Mouse (Mus musculus): ENCODE data around the gene Urb1.

DNA sequence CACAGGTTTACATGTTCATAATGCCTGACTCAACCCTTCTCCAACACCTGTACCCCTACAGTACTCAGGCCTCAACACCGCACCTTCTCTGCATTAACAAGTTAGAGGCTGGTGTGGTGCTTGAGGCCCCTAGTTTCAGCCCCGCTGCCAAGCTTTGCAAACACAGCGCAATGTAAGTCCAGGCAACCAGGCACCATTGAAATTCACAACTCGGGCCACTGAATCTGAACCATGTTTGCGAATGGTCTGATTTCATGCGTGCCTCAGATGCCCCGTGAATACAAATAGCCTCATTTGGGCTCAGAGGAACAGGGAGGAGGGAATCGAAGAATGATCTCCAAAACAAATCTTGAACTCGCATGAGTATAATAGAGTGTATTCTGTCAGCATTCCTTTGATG lies 32.0 kb upstream of the Urb1 start:
- no peak for TF ChIP-seq POLR2A (IDR thresholded peaks at IDR 0.05; ENCODE audit: low read depth, low read length)
- TF ChIP-seq CTCF (IDR thresholded peaks at IDR 0.05; ENCODE audit: extremely low read depth, insufficient read depth, insufficient read length, insufficient replicate concordance) = no peak
